In genomic region chr8:109360904-109361303, GRCm38 (mm10) we compare ENCODE assay signal across 9 mouse cellular contexts.
A peak's percentile ranks its signal among the peaks of the same experiment; 100 is the strongest.
DNase-seq lines count a peak whose midpoint lies in the region; ATAC-seq and TF ChIP-seq lines count a peak whose summit lies in the region.
"Had no signal": no experiment of that assay in that cellular context is flagged by ENCODE, and none has a peak within 500 bp of the region (broad histone marks: within the 10 kb centered on the region; RNA-seq: fewer than 3 reads in every experiment).

No protein-coding gene starts in this region.

- no peak overlapping the region for H3K27ac ChIP-seq in ES-Bruce4 (ENCODE audit: insufficient read depth, low read length)
- no peak overlapping the region; the same call in 1 of the 2 replicates for H3K27ac ChIP-seq in embryonic facial prominence, embryonic 14.5 days (replicated peaks; ENCODE audit: low read depth, low read length)
- H3K27ac ChIP-seq in neural tube, embryonic 15.5 days (replicated peaks), result peak overlapping the region; percentile 91

- H3K27me3 ChIP-seq in ES-Bruce4 (ENCODE audit: control insufficient read depth, insufficient read depth, low read length, poor library complexity, severe bottlenecking), result peaks cover 3% of the 10 kb centered on the region; the same call in 1 of the 2 replicates
- no peaks in the 10 kb centered on the region for H3K27me3 ChIP-seq in embryonic facial prominence, embryonic 14.5 days (replicated peaks; ENCODE audit: control insufficient read depth, insufficient read depth, low read length)
- no peaks in the 10 kb centered on the region for H3K27me3 ChIP-seq in neural tube, embryonic 15.5 days (replicated peaks)
- H3K27me3 ChIP-seq: CH12.LX had no signal

- TF ChIP-seq CTCF in ES-Bruce4 (IDR thresholded peaks at IDR 0.05; ENCODE audit: low read depth, low read length), result no peak

- ATAC-seq in embryonic facial prominence, embryonic 14.5 days (ENCODE audit: low read depth), result no peak
- ATAC-seq in neural tube, embryonic 15.5 days (ENCODE audit: low FRiP score), result peak; percentile 66

- no peaks in the 10 kb centered on the region; the same call in 1 of the 2 replicates for H3K9me3 ChIP-seq in ES-Bruce4 (replicated peaks; ENCODE audit: control insufficient read depth, insufficient read depth, low read length, poor library complexity, severe bottlenecking)
- no peaks in the 10 kb centered on the region for H3K9me3 ChIP-seq in embryonic facial prominence, embryonic 14.5 days (ENCODE audit: control insufficient read depth, low read length)
- H3K9me3 ChIP-seq in neural tube, embryonic 15.5 days (replicated peaks), result no peaks in the 10 kb centered on the region

- H3K9ac ChIP-seq in ES-Bruce4 (ENCODE audit: low read depth, poor library complexity, severe bottlenecking), result no peak overlapping the region
- H3K9ac ChIP-seq in embryonic facial prominence, embryonic 14.5 days (ENCODE audit: low read depth, low read length), result peak overlapping the region; percentile 54
- H3K9ac ChIP-seq in neural tube, embryonic 15.5 days (replicated peaks), result peak overlapping the region; percentile 51

- H3K4me3 ChIP-seq in ES-Bruce4 (ENCODE audit: low read depth, low read length), result peak overlapping the region; percentile 24
- peak overlapping the region; percentile 26 for H3K4me3 ChIP-seq in embryonic facial prominence, embryonic 14.5 days (ENCODE audit: low read depth, low read length)
- peak overlapping the region; percentile 23 for H3K4me3 ChIP-seq in neural tube, embryonic 15.5 days (replicated peaks)

- H3K36me3 ChIP-seq in ES-Bruce4 (ENCODE audit: control insufficient read depth, insufficient read depth, low read length, poor library complexity, severe bottlenecking), result no peaks in the 10 kb centered on the region
- no peaks in the 10 kb centered on the region for H3K36me3 ChIP-seq in embryonic facial prominence, embryonic 14.5 days (ENCODE audit: control insufficient read depth, insufficient read depth, low read length)
- H3K36me3 ChIP-seq in neural tube, embryonic 15.5 days, result no peaks in the 10 kb centered on the region

- no peak for TF ChIP-seq POLR2A in ES-Bruce4 (IDR thresholded peaks at IDR 0.05; ENCODE audit: insufficient read depth, low read length)

- 26% methylated on average over 16 of the region's 16 CpGs for WGBS in embryonic facial prominence, embryonic 14.5 days
- 2% methylated on average over 16 of the region's 16 CpGs for WGBS in neural tube, embryonic 15.5 days

- no peaks in the 10 kb centered on the region for H3K4me1 ChIP-seq in ES-Bruce4 (ENCODE audit: control insufficient read depth, insufficient read depth, low read length)
- H3K4me1 ChIP-seq in embryonic facial prominence, embryonic 14.5 days (ENCODE audit: control insufficient read depth, insufficient read depth, low read length), result peaks cover 8% of the 10 kb centered on the region; the same call in 1 of the 2 replicates
- H3K4me1 ChIP-seq in neural tube, embryonic 15.5 days, result peaks cover 39% of the 10 kb centered on the region

- H3K4me2 ChIP-seq in embryonic facial prominence, embryonic 14.5 days (ENCODE audit: low read depth, low read length), result peak overlapping the region; percentile 63
- peak overlapping the region; percentile 59 for H3K4me2 ChIP-seq in neural tube, embryonic 15.5 days

- no peak for TF ChIP-seq EP300 in ES-Bruce4 (IDR thresholded peaks at IDR 0.05; ENCODE audit: insufficient read depth, low read depth, low read length)

- DNase-seq in cerebellum, postnatal 4 days (ENCODE audit: low spot score in 2 of 2), result peak; percentile 26 to 27
- DNase-seq in cerebellum, adult 11-12 months, result no peak
- peak; percentile 42 for DNase-seq in embryonic facial prominence, embryonic 14.5 days (ENCODE audit: low spot score)
- peak; percentile 16 to 36 for DNase-seq in layer of hippocampus, postnatal 14 days (ENCODE audit: low spot score in 2 of 2)
- DNase-seq in spleen, adult 18-20 months, result no peak
- DNase-seq in spleen, postnatal 14 days (ENCODE audit: low spot score in 2 of 2), result no peak

Comparison
In these comparisons a context has a peak if more than half of its experiments do, and no peak if none do; other contexts are left out.
1. DNase-seq: peak in cerebellum, postnatal 4 days (2 of 2), embryonic facial prominence, embryonic 14.5 days (single experiment) and layer of hippocampus, postnatal 14 days (2 of 2); none in cerebellum, adult 11-12 months (single experiment), spleen, adult 18-20 months (0 of 2) and spleen, postnatal 14 days (0 of 2).
2. Peak in every context shown above with its lines, with median percentiles within 50 percentile points of each other: H3K4me3 ChIP-seq.